Comparison of ENCODE assay signal across 15 mouse cellular contexts in genomic region chr1:132727548-132727947, GRCm38 (mm10). TPM values are rescaled to one million over a fixed set of nuclear protein-coding genes. Genes with fewer than 3 reads are reported as not detected.
DNase-seq lines count a peak whose midpoint lies in the region; ATAC-seq and TF ChIP-seq lines count a peak whose summit lies in the region.
"Had no signal": no experiment of that assay in that cellular context is flagged by ENCODE, and none has a peak within 500 bp of the region (broad histone marks: within the 10 kb centered on the region; RNA-seq: fewer than 3 reads in every experiment).

No protein-coding gene starts in this region.

- no peak overlapping the region for H3K27ac ChIP-seq in lung, embryonic 14.5 days (ENCODE audit: low read depth)
- peak overlapping the region; percentile 77 for H3K27ac ChIP-seq in layer of hippocampus, adult 2 months
- H3K27ac ChIP-seq: heart, embryonic 15.5 days had no signal

- no peaks in the 10 kb centered on the region for H3K9me3 ChIP-seq in lung, embryonic 14.5 days (ENCODE audit: low read depth, low read length)
- H3K9me3 ChIP-seq: heart, embryonic 15.5 days had no signal

- ATAC-seq in cerebellum, adult (ENCODE audit: insufficient number of reproducible peaks, low FRiP score, low TSS enrichment): no peak
- ATAC-seq in lung, embryonic 14.5 days (ENCODE audit: insufficient read depth): no peak
- ATAC-seq: lung, postnatal 0 days had no signal

- no peak overlapping the region for H3K4me2 ChIP-seq in lung, embryonic 14.5 days
- H3K4me2 ChIP-seq: heart, embryonic 15.5 days had no signal

- H3K9ac ChIP-seq in lung, embryonic 14.5 days: no peak overlapping the region
- H3K9ac ChIP-seq: heart, embryonic 15.5 days had no signal

- H3K36me3 ChIP-seq in lung, embryonic 14.5 days (ENCODE audit: insufficient read depth): no peaks in the 10 kb centered on the region
- H3K36me3 ChIP-seq: heart, embryonic 15.5 days had no signal

- DNase-seq in cerebellum, adult 11 months: peak; percentile 47
- peak; percentile 70 for DNase-seq in lung, embryonic 14.5 days
- DNase-seq in lung, postnatal 25 days (ENCODE audit: low spot score): no peak
- peak; percentile 57 to 65 for DNase-seq in layer of hippocampus, adult 2 months (ENCODE audit: low spot score in 2 of 2)
- peak; percentile 42 for DNase-seq in right cerebral cortex, postnatal 4 days
- DNase-seq in c-Kit-positive CD71-positive TER-119-positive erythroid progenitor cells, embryonic 14.5 days (ENCODE audit: low spot score): no peak
- no peak for DNase-seq in adrenal gland, postnatal 14 days
- DNase-seq: gastrocnemius, postnatal 14 days; kidney, postnatal 36 days; retina, postnatal 1 day; thymus, postnatal 4 days had no signal

- no peak overlapping the region for H3K4me3 ChIP-seq in lung, embryonic 14.5 days (ENCODE audit: low read depth, low read length)
- H3K4me3 ChIP-seq in layer of hippocampus, adult 2 months: no peak overlapping the region
- H3K4me3 ChIP-seq: heart, embryonic 15.5 days had no signal

- H3K4me1 ChIP-seq in lung, embryonic 14.5 days (ENCODE audit: insufficient read depth): no peaks in the 10 kb centered on the region
- H3K4me1 ChIP-seq: heart, embryonic 15.5 days had no signal

- no peaks in the 10 kb centered on the region for H3K27me3 ChIP-seq in lung, embryonic 14.5 days (ENCODE audit: insufficient read depth, low read length)
- H3K27me3 ChIP-seq: heart, embryonic 15.5 days had no signal

- WGBS in lung, embryonic 14.5 days: 49% methylated on average over 2 of the region's 2 CpGs

- TF ChIP-seq CTCF in lung, embryonic 14.5 days (IDR thresholded peaks at IDR 0.05; ENCODE audit: low read depth): no peak
- TF ChIP-seq CTCF in layer of hippocampus, adult 2 months (conservative IDR thresholded peaks at IDR 0.05): no peak

RNA-seq across cellular contexts. Expression of gene Nfasc, which starts 14.0 kb away (rescaled TPM):
- polyA plus RNA-seq in lung, embryonic 14.5 days (2014; fragmentation: Nextera tagmentation; extraction: Ambion mirVana): 0.30 and 0.57 TPM in 2 replicates
- 100 to 1,000 TPM; 150 to 169 TPM for total RNA-seq in layer of hippocampus, adult 2 months (2021)
- 4.2 and 5.1 TPM in 2 replicates for total RNA-seq in adrenal gland, postnatal 14 days (2021)
- total RNA-seq: common myeloid progenitor, adult 5-6 weeks had no signal

Comparison
In these comparisons a context has a peak if more than half of its experiments do, and no peak if none do; other contexts are left out.
1. DNase-seq: peak in cerebellum, adult 11 months (single experiment), lung, embryonic 14.5 days (single experiment), layer of hippocampus, adult 2 months (2 of 2) and right cerebral cortex, postnatal 4 days (single experiment); none in lung, postnatal 25 days (single experiment), c-Kit-positive CD71-positive TER-119-positive erythroid progenitor cells, embryonic 14.5 days (single experiment) and adrenal gland, postnatal 14 days (single experiment).
2. RNA of gene Nfasc, which starts 14.0 kb away (total RNA-seq): 150 to 169 TPM in layer of hippocampus, adult 2 months; 4.2 to 5.1 TPM in adrenal gland, postnatal 14 days; every median in the first group is over 10 times any median in the second.